8 mouse cellular contexts compared by ENCODE assay signal in the genomic region with DNA sequence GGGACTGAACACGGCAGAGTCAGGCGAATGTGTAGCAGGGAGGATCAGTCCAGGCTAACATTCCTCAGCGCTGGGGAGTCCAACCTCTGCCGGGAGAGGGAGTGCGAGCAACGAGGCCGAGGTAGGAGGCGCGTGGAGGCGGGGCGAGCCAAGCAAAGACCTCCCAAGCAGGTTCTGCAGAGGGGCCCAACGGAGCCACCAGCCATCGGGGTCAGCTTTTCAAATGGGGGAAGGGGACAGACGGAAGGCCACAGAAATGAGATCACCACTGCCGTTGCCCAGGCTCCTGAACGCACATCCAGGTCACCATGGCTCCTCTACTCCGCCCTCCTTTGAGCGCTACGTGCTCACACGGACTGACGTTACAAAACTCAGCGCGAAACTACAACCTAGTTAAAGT. TPM values are rescaled to one million over a fixed set of nuclear protein-coding genes. Genes with fewer than 3 reads are reported as not detected.
DNase-seq lines count a peak whose midpoint lies in the region; ATAC-seq lines count a peak whose summit lies in the region.

No protein-coding gene starts in this region.

- peak overlapping the region; percentile 91 for H3K4me2 ChIP-seq in embryonic facial prominence, embryonic 11.5 days (ENCODE audit: low read depth, low read length)
- H3K4me2 ChIP-seq in stomach, embryonic 14.5 days (replicated peaks; ENCODE audit: low read depth, low read length), result peak overlapping the region; percentile 88

- DNase-seq in adrenal gland, postnatal 4 days (ENCODE audit: low spot score in 2 of 2), result peak; percentile 18 to 60
- DNase-seq in embryonic facial prominence, embryonic 11.5 days (ENCODE audit: low spot score), result peak; percentile 87
- peak; percentile 98 for DNase-seq in heart, adult 11 months
- DNase-seq in kidney, adult 11 months, result peak; percentile 78
- peak; percentile 88 for DNase-seq in limb, embryonic 10.5 days (ENCODE audit: low spot score)
- DNase-seq in midbrain, embryonic 10.5 days (ENCODE audit: low spot score), result peak; percentile 90
- no peak for DNase-seq in thymus, postnatal 10 days (ENCODE audit: low spot score in 2 of 2)

- H3K9me3 ChIP-seq in embryonic facial prominence, embryonic 11.5 days (replicated peaks; ENCODE audit: control insufficient read depth, low read length), result no peaks in the 10 kb centered on the region
- H3K9me3 ChIP-seq in limb, embryonic 10.5 days (replicated peaks), result no peaks in the 10 kb centered on the region
- H3K9me3 ChIP-seq in midbrain, embryonic 10.5 days (replicated peaks), result no peaks in the 10 kb centered on the region
- H3K9me3 ChIP-seq in stomach, embryonic 14.5 days (ENCODE audit: control insufficient read depth, low read depth, low read length), result no peaks in the 10 kb centered on the region

- H3K4me3 ChIP-seq in embryonic facial prominence, embryonic 11.5 days (ENCODE audit: low read depth, low read length), result peak overlapping the region; percentile 80
- peak overlapping the region; percentile 73 for H3K4me3 ChIP-seq in limb, embryonic 10.5 days
- peak overlapping the region; percentile 78 for H3K4me3 ChIP-seq in midbrain, embryonic 10.5 days
- H3K4me3 ChIP-seq in stomach, embryonic 14.5 days (ENCODE audit: low read depth, low read length), result peak overlapping the region; percentile 85

- no peaks in the 10 kb centered on the region; the same call in 1 of the 2 replicates for H3K36me3 ChIP-seq in embryonic facial prominence, embryonic 11.5 days (replicated peaks; ENCODE audit: control insufficient read depth, insufficient read depth, low read depth, low read length)
- peaks cover 41% of the 10 kb centered on the region for H3K36me3 ChIP-seq in limb, embryonic 10.5 days
- H3K36me3 ChIP-seq in midbrain, embryonic 10.5 days, result peaks cover 40% of the 10 kb centered on the region
- peaks cover 37% of the 10 kb centered on the region for H3K36me3 ChIP-seq in stomach, embryonic 14.5 days (ENCODE audit: control insufficient read depth, insufficient read depth, low read length)

- H3K27ac ChIP-seq in embryonic facial prominence, embryonic 11.5 days (replicated peaks; ENCODE audit: low read depth, low read length), result peak overlapping the region; percentile 16
- peak overlapping the region; percentile 95 for H3K27ac ChIP-seq in limb, embryonic 10.5 days
- peak overlapping the region; percentile 90 for H3K27ac ChIP-seq in midbrain, embryonic 10.5 days (replicated peaks)
- H3K27ac ChIP-seq in stomach, embryonic 14.5 days (ENCODE audit: low read length), result peak overlapping the region; percentile 98

- H3K27me3 ChIP-seq in embryonic facial prominence, embryonic 11.5 days (ENCODE audit: control insufficient read depth, insufficient read depth, low read length), result no peaks in the 10 kb centered on the region
- no peaks in the 10 kb centered on the region for H3K27me3 ChIP-seq in limb, embryonic 10.5 days (ENCODE audit: low read depth, poor library complexity, severe bottlenecking)
- no peaks in the 10 kb centered on the region; the same call in 1 of the 2 replicates for H3K27me3 ChIP-seq in midbrain, embryonic 10.5 days (ENCODE audit: low read depth, poor library complexity, severe bottlenecking)
- H3K27me3 ChIP-seq in stomach, embryonic 14.5 days (ENCODE audit: control insufficient read depth, insufficient read depth, low read length), result no peaks in the 10 kb centered on the region

- no peaks in the 10 kb centered on the region for H3K4me1 ChIP-seq in embryonic facial prominence, embryonic 11.5 days (ENCODE audit: control insufficient read depth, insufficient read depth, low read length)
- H3K4me1 ChIP-seq in limb, embryonic 10.5 days, result peaks cover 32% of the 10 kb centered on the region
- peaks cover 47% of the 10 kb centered on the region for H3K4me1 ChIP-seq in midbrain, embryonic 10.5 days
- H3K4me1 ChIP-seq in stomach, embryonic 14.5 days (ENCODE audit: control insufficient read depth, insufficient read depth, low read length), result peaks cover 8% of the 10 kb centered on the region

- peak; percentile 71 for ATAC-seq in embryonic facial prominence, embryonic 11.5 days (replicated peaks; ENCODE audit: insufficient number of reproducible peaks, low FRiP score, low TSS enrichment, low read depth)
- peak; percentile 71 for ATAC-seq in stomach, embryonic 14.5 days (ENCODE audit: insufficient number of reproducible peaks, insufficient read depth, low FRiP score, low read depth)

- WGBS in embryonic facial prominence, embryonic 11.5 days, result 0% methylated on average over 23 of the region's 23 CpGs
- whole genome bisulfite sequencing in limb, embryonic 10.5 days, result 0% methylated on average over 23 of the region's 23 CpGs
- WGBS in midbrain, embryonic 10.5 days, result under 1% methylated on average over 23 of the region's 23 CpGs
- WGBS in stomach, embryonic 14.5 days, result 0% methylated on average over 23 of the region's 23 CpGs

- H3K9ac ChIP-seq in embryonic facial prominence, embryonic 11.5 days (replicated peaks; ENCODE audit: low read length), result peak overlapping the region; percentile 88
- H3K9ac ChIP-seq in stomach, embryonic 14.5 days (replicated peaks; ENCODE audit: low read depth, low read length), result peak overlapping the region; percentile 90

RNA-seq across cellular contexts. Expression of a gene that starts 1.7 kb away (rescaled TPM):
- total RNA-seq in adrenal gland, postnatal 4 days (2021), result 10 to 100 TPM; 20.6 to 40.2 TPM
- 25.1 and 29.3 TPM in 2 replicates for polyA plus RNA-seq in embryonic facial prominence, embryonic 11.5 days (2014; fragmentation: Nextera tagmentation; extraction: Ambion mirVana)
- 24.7 and 26.8 TPM in 2 replicates for polyA plus RNA-seq in limb, embryonic 10.5 days (2016; fragmentation: Nextera tagmentation; extraction: Ambion mirVana)
- 15.2 and 17.7 TPM in 2 replicates for polyA plus RNA-seq in midbrain, embryonic 10.5 days (2016; fragmentation: Nextera tagmentation; extraction: Ambion mirVana)
- polyA plus RNA-seq in stomach, embryonic 14.5 days (2014; fragmentation: Nextera tagmentation; extraction: Ambion mirVana), result 20.1 and 26.9 TPM in 2 replicates

Comparison
In these comparisons a context has a peak if more than half of its experiments do, and no peak if none do; other contexts are left out.
1. DNase-seq: peak in adrenal gland, postnatal 4 days (2 of 2), embryonic facial prominence, embryonic 11.5 days (single experiment), heart, adult 11 months (single experiment), kidney, adult 11 months (single experiment), limb, embryonic 10.5 days (single experiment) and midbrain, embryonic 10.5 days (single experiment); none in thymus, postnatal 10 days (0 of 2).
2. H3K27ac ChIP-seq: peak in every context shown above with its lines; median percentile 98 in stomach, embryonic 14.5 days; 95 in limb, embryonic 10.5 days; 90 in midbrain, embryonic 10.5 days; 16 in embryonic facial prominence, embryonic 11.5 days.
3. Peak in every context shown above with its lines, with median percentiles within 50 percentile points of each other: H3K4me3 ChIP-seq.